ENCODE assay signal across 8 mouse cellular contexts in the genomic region with DNA sequence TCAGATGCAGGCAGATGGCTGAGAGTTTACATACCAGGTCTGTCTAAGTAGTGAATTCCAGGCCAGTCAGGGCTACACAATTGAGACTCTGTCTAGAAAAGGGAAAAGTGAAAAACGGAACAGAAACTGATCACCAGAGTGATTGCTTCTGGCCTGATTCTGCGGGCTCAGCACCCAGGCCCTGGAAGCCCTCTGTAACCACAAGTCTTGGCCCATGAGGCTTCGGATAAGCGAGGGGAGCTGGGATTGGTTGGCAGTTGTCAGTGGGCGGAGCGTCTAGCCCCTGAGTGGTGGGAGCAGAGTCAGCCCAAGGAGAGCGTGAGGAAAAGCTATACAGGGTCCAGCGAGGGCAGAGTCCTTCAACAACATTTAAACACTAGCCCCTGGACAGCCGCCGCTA. TPM values are rescaled to one million over a fixed set of nuclear protein-coding genes. Genes with fewer than 3 reads are reported as not detected.
DNase-seq lines count a peak whose midpoint lies in the region; ATAC-seq and TF ChIP-seq lines count a peak whose summit lies in the region.

No protein-coding gene starts in this region.

- intact Hi-C loops in gastrocnemius, postnatal 36 days (cut with DNase I): no loop called here

- H3K36me3 ChIP-seq in limb, embryonic 15.5 days: no peaks in the 10 kb centered on the region
- H3K36me3 ChIP-seq in neural tube, embryonic 12.5 days: no peaks in the 10 kb centered on the region

- peak overlapping the region; percentile 21; the same call in 1 of the 2 replicates for H3K4me2 ChIP-seq in limb, embryonic 15.5 days
- 0 out of 2 replicates have a peak overlapping the region, but pooled peaks have one; percentile 30 for H3K4me2 ChIP-seq in neural tube, embryonic 12.5 days (replicated peaks)

- no peak overlapping the region for H3K4me3 ChIP-seq in layer of hippocampus, adult 2 months
- no peak overlapping the region for H3K4me3 ChIP-seq in limb, embryonic 15.5 days
- H3K4me3 ChIP-seq in neural tube, embryonic 12.5 days: no peak overlapping the region

- WGBS in limb, embryonic 15.5 days: 8% methylated on average over 10 of the region's 10 CpGs
- 11% methylated on average over 10 of the region's 10 CpGs for WGBS in neural tube, embryonic 12.5 days

- H3K27me3 ChIP-seq in limb, embryonic 15.5 days: peaks cover 29% of the 10 kb centered on the region
- peaks cover 20% of the 10 kb centered on the region for H3K27me3 ChIP-seq in neural tube, embryonic 12.5 days (replicated peaks)

- peaks cover 5% of the 10 kb centered on the region; the same call in 1 of the 2 replicates for H3K4me1 ChIP-seq in limb, embryonic 15.5 days
- peaks cover 8% of the 10 kb centered on the region for H3K4me1 ChIP-seq in neural tube, embryonic 12.5 days

- H3K9ac ChIP-seq in limb, embryonic 15.5 days: no peak overlapping the region
- H3K9ac ChIP-seq in neural tube, embryonic 12.5 days: no peak overlapping the region

- no peak for DNase-seq in layer of hippocampus, adult 2 months (ENCODE audit: low spot score in 2 of 2)
- DNase-seq in layer of hippocampus, adult 18-20 months (ENCODE audit: low spot score in 2 of 2): no peak
- DNase-seq in embryo, embryonic 10.5 days (ENCODE audit: low spot score): peak; percentile 74
- DNase-seq in cerebellum, adult 18-20 months: no peak
- no peak for DNase-seq in gastrocnemius, postnatal 36 days

- no peaks in the 10 kb centered on the region for H3K9me3 ChIP-seq in limb, embryonic 15.5 days
- H3K9me3 ChIP-seq in neural tube, embryonic 12.5 days: no peaks in the 10 kb centered on the region

- peak; percentile 45; the same call in 1 of the 2 replicates for ATAC-seq in limb, embryonic 15.5 days (ENCODE audit: insufficient number of reproducible peaks, low FRiP score, low TSS enrichment, low read depth)
- ATAC-seq in neural tube, embryonic 12.5 days (ENCODE audit: low FRiP score, low read depth): no peak
- ATAC-seq in CD4-positive, CD25-positive, alpha-beta regulatory T cell, adult 4 months: no peak

- TF ChIP-seq CTCF in layer of hippocampus, adult 2 months (conservative IDR thresholded peaks at IDR 0.05): no peak

- peak overlapping the region; percentile 32; the same call in 1 of the 2 replicates for H3K27ac ChIP-seq in layer of hippocampus, adult 2 months
- no peak overlapping the region for H3K27ac ChIP-seq in limb, embryonic 15.5 days
- no peak overlapping the region for H3K27ac ChIP-seq in neural tube, embryonic 12.5 days

RNA-seq across cellular contexts. Expression of a gene that starts 9.9 kb away (rescaled TPM):
- total RNA-seq in layer of hippocampus, adult 2 months (2021): 1 to 10 TPM; 6.4 to 7.8 TPM
- total RNA-seq in layer of hippocampus, adult 18-20 months (2021): 1 to 10 TPM; 8.5 to 9.2 TPM
- polyA plus RNA-seq in limb, embryonic 15.5 days (2015; fragmentation: Nextera tagmentation; extraction: Ambion mirVana): 2.6 and 3.6 TPM in 2 replicates
- polyA plus RNA-seq in neural tube, embryonic 12.5 days (2016; fragmentation: Nextera tagmentation; extraction: Ambion mirVana): 2.9 and 3.1 TPM in 2 replicates
- not detected for polyA plus RNA-seq in CD4-positive, CD25-positive, alpha-beta regulatory T cell, adult 4 months (2017; shearing (Covaris generic))
- 1 to 10 TPM; 2.4 to 4.1 TPM for total RNA-seq in gastrocnemius, postnatal 36 days (2021)

RNA-seq across cellular contexts. Expression of a gene that starts 11.0 kb away (rescaled TPM):
- 10 to 100 TPM; 45.3 to 45.4 TPM for total RNA-seq in layer of hippocampus, adult 2 months (2021)
- 10 to 100 TPM; 37.0 to 40.5 TPM for total RNA-seq in layer of hippocampus, adult 18-20 months (2021)
- polyA plus RNA-seq in limb, embryonic 15.5 days (2015; fragmentation: Nextera tagmentation; extraction: Ambion mirVana): 51.2 and 54.7 TPM in 2 replicates
- polyA plus RNA-seq in neural tube, embryonic 12.5 days (2016; fragmentation: Nextera tagmentation; extraction: Ambion mirVana): 28.7 and 35.4 TPM in 2 replicates
- 10 to 100 TPM; 58.0 to 61.9 TPM for polyA plus RNA-seq in CD4-positive, CD25-positive, alpha-beta regulatory T cell, adult 4 months (2017; shearing (Covaris generic))
- total RNA-seq in gastrocnemius, postnatal 36 days (2021): 10 to 100 TPM; 14.4 to 17.0 TPM

RNA-seq across cellular contexts. Expression of a gene that starts 13.2 kb away (rescaled TPM):
- total RNA-seq in layer of hippocampus, adult 2 months (2021): 1 to 10 TPM; 1.0 to 1.5 TPM
- 1 to 10 TPM in 1 of 2 experiments, not detected in 1; 1.0 TPM for total RNA-seq in layer of hippocampus, adult 18-20 months (2021)
- polyA plus RNA-seq in limb, embryonic 15.5 days (2015; fragmentation: Nextera tagmentation; extraction: Ambion mirVana): 1.5 and 1.6 TPM in 2 replicates
- 2.4 and 3.0 TPM in 2 replicates for polyA plus RNA-seq in neural tube, embryonic 12.5 days (2016; fragmentation: Nextera tagmentation; extraction: Ambion mirVana)
- 1 to 10 TPM in 1 of 2 experiments, not detected in 1; 1.3 TPM for polyA plus RNA-seq in CD4-positive, CD25-positive, alpha-beta regulatory T cell, adult 4 months (2017; shearing (Covaris generic))
- under 1 TPM in 1 of 2 experiments, not detected in 1; 0.61 TPM for total RNA-seq in gastrocnemius, postnatal 36 days (2021)
